Mouse (Mus musculus): Measurements from ENCODE around the gene Dtnbp1. TPM values are rescaled to one million over a fixed set of nuclear protein-coding genes. Genes with fewer than 3 reads are reported as not detected.

Gene Dtnbp1
- polyA plus RNA-seq, 1 experiment: 99.1 TPM

DNA sequence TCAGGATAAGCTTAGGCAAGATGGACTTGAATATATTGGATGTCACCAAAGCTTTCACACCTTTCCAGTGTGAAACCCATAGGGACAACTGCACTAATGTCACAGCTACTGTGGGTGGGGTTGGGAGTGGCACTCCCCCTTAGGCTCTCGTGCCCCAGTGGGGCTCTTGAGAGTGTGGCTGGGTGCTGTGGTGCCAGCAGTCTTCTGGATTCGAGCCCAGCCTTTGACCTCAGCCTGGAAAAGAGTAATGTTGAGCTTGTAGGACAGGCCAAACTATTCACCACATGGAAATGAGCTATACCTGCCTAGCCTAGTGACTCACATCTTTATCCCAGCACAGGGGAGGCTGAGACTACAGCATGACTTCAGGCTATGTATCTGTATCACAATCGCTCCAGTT is 77.9 kb downstream of the Dtnbp1 start:
- Histone ChIP-seq H3K79me2 (ENCODE audit: control insufficient read depth, insufficient read depth) (no peaks in the 10 kb centered on the region), H3ac (ENCODE audit: control insufficient read depth, insufficient read length) (no peak overlapping the region), H3K36me3 (ENCODE audit: control insufficient read depth, insufficient read depth) (peaks cover 44% of the 10 kb centered on the region), H3K4me3 (no peak overlapping the region), H3K27me3 (ENCODE audit: control insufficient read depth, insufficient read depth, insufficient read length) (no peaks in the 10 kb centered on the region), H3K4me2 (ENCODE audit: low read depth) (no peak overlapping the region)
- TF ChIP-seq MYOG (IDR thresholded peaks at IDR 0.05; ENCODE audit: control insufficient read depth in 1 of 3, insufficient read depth in 1 of 3, insufficient read length in 2 of 3, low read depth in 2 of 3) (no peak), E2F4 (IDR thresholded peaks at IDR 0.05; ENCODE audit: insufficient read depth) (no peak), TCF3 (IDR thresholded peaks at IDR 0.05; ENCODE audit: insufficient read length, low read depth) (no peak), MAX (IDR thresholded peaks at IDR 0.05; ENCODE audit: low read depth) (no peak), REST (IDR thresholded peaks at IDR 0.05; ENCODE audit: insufficient read depth, insufficient read length) (no peak), POLR2AphosphoS2 (IDR thresholded peaks at IDR 0.05; ENCODE audit: insufficient read length, low read depth) (no peak), TCF12 (IDR thresholded peaks at IDR 0.05; ENCODE audit: insufficient read depth, poor library complexity, severe bottlenecking) (no peak), SRF (IDR thresholded peaks at IDR 0.05; ENCODE audit: control insufficient read depth, insufficient read length, low read depth) (no peak)

DNA sequence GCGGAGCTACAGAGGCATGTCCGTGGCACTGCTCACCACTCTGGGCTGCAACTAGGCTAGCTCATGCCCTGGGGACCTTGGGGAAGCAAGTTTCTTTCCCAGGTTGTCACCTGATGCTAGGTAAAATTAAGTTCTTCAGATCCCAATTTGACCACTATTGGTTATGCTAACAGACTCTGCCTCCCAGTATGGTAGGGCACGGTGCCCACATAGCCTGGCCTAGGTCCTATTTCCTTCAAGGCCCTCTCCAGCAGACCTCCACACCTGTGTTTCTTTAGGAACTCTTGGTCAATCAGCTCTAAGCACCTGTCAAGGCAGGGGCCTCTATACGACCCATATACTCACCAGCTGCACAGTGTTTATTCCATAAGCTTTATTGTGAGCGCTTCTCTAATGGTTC is 80.2 kb downstream of the Dtnbp1 start:
- H3ac ChIP-seq (ENCODE audit: control insufficient read depth, insufficient read length): no peak overlapping the region
- H3K4me3 ChIP-seq: no peak overlapping the region
- H3K4me2 ChIP-seq (ENCODE audit: low read depth): no peak overlapping the region
- H3K79me2 ChIP-seq (ENCODE audit: control insufficient read depth, insufficient read depth): no peaks in the 10 kb centered on the region
- peaks cover 48% of the 10 kb centered on the region for H3K36me3 ChIP-seq (ENCODE audit: control insufficient read depth, insufficient read depth)
- no peak for TF ChIP-seq MAX (IDR thresholded peaks at IDR 0.05; ENCODE audit: low read depth)
- no peak for TF ChIP-seq REST (IDR thresholded peaks at IDR 0.05; ENCODE audit: insufficient read depth, insufficient read length)
- TF ChIP-seq CEBPB (IDR thresholded peaks at IDR 0.05; ENCODE audit: insufficient read depth, poor library complexity, severe bottlenecking): no peak
- no peak for TF ChIP-seq E2F4 (IDR thresholded peaks at IDR 0.05; ENCODE audit: insufficient read depth)
- TF ChIP-seq MYOD1 (IDR thresholded peaks at IDR 0.05; ENCODE audit: control insufficient read depth in 1 of 3, insufficient read length in 2 of 3, low read depth in 2 of 3): no peak
- TF ChIP-seq POLR2A (IDR thresholded peaks at IDR 0.05; ENCODE audit: insufficient read length, low read depth): no peak
- no peak for TF ChIP-seq TCF3 (IDR thresholded peaks at IDR 0.05; ENCODE audit: insufficient read length, low read depth)
- no peak for TF ChIP-seq SRF (IDR thresholded peaks at IDR 0.05; ENCODE audit: control insufficient read depth, insufficient read length, low read depth)
- no peaks in the 10 kb centered on the region for H3K27me3 ChIP-seq (ENCODE audit: control insufficient read depth, insufficient read depth, insufficient read length)

DNA sequence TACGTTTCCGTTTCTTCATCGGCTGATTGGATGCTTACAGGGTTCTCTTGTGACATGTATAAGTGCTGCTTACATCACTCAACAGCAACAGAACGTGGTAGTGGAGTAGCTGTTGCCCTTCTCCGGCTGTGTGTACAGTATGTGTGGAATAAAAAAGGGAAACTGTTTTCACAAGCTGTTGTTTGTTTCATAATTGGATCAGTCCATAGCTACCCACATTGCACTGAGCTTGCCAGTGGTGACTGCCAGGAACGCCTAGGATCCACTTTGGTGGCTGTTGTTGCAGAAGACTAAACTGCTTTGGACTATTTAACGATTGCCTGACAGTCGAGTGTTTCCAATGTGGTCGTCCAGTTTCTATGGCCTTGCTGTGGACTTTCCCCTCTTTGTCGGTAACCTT is 80.9 kb downstream of the Dtnbp1 start:
- no peaks in the 10 kb centered on the region for H3K27me3 ChIP-seq (ENCODE audit: control insufficient read depth, insufficient read depth, insufficient read length)
- no peaks in the 10 kb centered on the region for H3K79me2 ChIP-seq (ENCODE audit: control insufficient read depth, insufficient read depth)
- no peak overlapping the region for H3K4me2 ChIP-seq (ENCODE audit: low read depth)
- TF ChIP-seq MAX (IDR thresholded peaks at IDR 0.05; ENCODE audit: low read depth) (no peak), TCF3 (IDR thresholded peaks at IDR 0.05; ENCODE audit: insufficient read length, low read depth) (no peak), CEBPB (IDR thresholded peaks at IDR 0.05; ENCODE audit: insufficient read depth, poor library complexity, severe bottlenecking) (no peak), TCF12 (IDR thresholded peaks at IDR 0.05; ENCODE audit: insufficient read depth, poor library complexity, severe bottlenecking) (no peak)
- peaks cover 53% of the 10 kb centered on the region for H3K36me3 ChIP-seq (ENCODE audit: control insufficient read depth, insufficient read depth)
- no peak overlapping the region for H3ac ChIP-seq (ENCODE audit: control insufficient read depth, insufficient read length)
- H3K4me3 ChIP-seq: no peak overlapping the region

DNA sequence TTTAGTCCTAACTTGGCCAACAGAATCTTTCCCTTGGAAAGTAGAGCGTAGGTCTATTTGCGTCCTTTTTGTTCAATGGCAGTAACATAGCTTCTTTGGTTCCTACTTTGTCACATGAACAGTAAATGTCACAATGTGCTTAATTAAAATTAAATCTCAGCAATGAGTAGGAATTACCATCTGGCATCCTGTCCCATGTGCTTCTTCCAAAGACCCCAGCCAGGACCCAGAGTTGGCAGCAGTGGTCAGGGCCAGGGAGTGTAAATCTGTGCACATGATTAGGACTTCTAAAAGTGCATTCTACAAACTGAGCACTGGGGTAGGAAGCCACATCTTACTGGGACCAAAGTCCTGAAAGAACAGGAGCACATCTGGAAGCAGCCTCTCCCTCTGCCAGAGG is 83.7 kb downstream of the Dtnbp1 start:
- H3ac ChIP-seq (ENCODE audit: control insufficient read depth, insufficient read length): no peak overlapping the region
- H3K4me3 ChIP-seq: no peak overlapping the region
- peaks cover 43% of the 10 kb centered on the region for H3K36me3 ChIP-seq (ENCODE audit: control insufficient read depth, insufficient read depth)
- no peaks in the 10 kb centered on the region for H3K27me3 ChIP-seq (ENCODE audit: control insufficient read depth, insufficient read depth, insufficient read length)
- no peak overlapping the region for H3K4me2 ChIP-seq (ENCODE audit: low read depth)
- TF ChIP-seq SRF (IDR thresholded peaks at IDR 0.05; ENCODE audit: control insufficient read depth, insufficient read length, low read depth) (no peak), TCF12 (IDR thresholded peaks at IDR 0.05; ENCODE audit: insufficient read depth, poor library complexity, severe bottlenecking) (no peak), POLR2A (IDR thresholded peaks at IDR 0.05; ENCODE audit: insufficient read length, low read depth) (no peak), REST (IDR thresholded peaks at IDR 0.05; ENCODE audit: insufficient read depth, insufficient read length) (no peak), MYOD1 (IDR thresholded peaks at IDR 0.05; ENCODE audit: control insufficient read depth in 1 of 3, insufficient read length in 2 of 3, low read depth in 2 of 3) (no peak), POLR2AphosphoS2 (IDR thresholded peaks at IDR 0.05; ENCODE audit: insufficient read length, low read depth) (no peak), CEBPB (IDR thresholded peaks at IDR 0.05; ENCODE audit: insufficient read depth, poor library complexity, severe bottlenecking) (no peak), MAX (IDR thresholded peaks at IDR 0.05; ENCODE audit: low read depth) (no peak), E2F4 (IDR thresholded peaks at IDR 0.05; ENCODE audit: insufficient read depth) (no peak), MYOG (IDR thresholded peaks at IDR 0.05; ENCODE audit: control insufficient read depth in 1 of 3, insufficient read depth in 1 of 3, insufficient read length in 2 of 3, low read depth in 2 of 3) (no peak), USF1 (IDR thresholded peaks at IDR 0.05; ENCODE audit: low read depth) (no peak), TCF3 (IDR thresholded peaks at IDR 0.05; ENCODE audit: insufficient read length, low read depth) (no peak)
- no peaks in the 10 kb centered on the region for H3K79me2 ChIP-seq (ENCODE audit: control insufficient read depth, insufficient read depth)

DNA sequence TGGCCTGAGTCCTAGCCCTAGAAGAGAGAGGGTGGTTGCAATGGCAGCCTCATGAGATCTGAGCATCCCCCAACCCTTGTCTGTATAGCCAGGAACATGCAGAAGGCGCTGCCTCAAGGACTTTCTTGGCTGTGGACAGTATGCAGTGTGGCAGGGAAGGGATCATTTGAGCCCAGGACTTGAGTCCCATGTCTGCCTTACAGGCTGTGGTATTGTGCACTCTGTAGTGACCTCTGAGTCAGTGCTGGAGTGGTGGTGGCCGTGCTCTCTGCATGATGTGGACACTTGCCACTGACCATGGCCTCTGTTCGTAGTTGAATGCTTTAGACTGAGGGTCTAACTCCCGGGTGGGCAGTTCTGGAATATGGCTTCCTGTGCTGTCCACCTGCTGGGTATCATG is 84.7 kb downstream of the Dtnbp1 start:
- Histone ChIP-seq H3K27me3 (ENCODE audit: control insufficient read depth, insufficient read depth, insufficient read length) (no peaks in the 10 kb centered on the region), H3K36me3 (ENCODE audit: control insufficient read depth, insufficient read depth) (peaks cover 43% of the 10 kb centered on the region), H3K79me2 (ENCODE audit: control insufficient read depth, insufficient read depth) (no peaks in the 10 kb centered on the region), H3K4me3 (no peak overlapping the region), H3K4me2 (ENCODE audit: low read depth) (no peak overlapping the region), H3ac (ENCODE audit: control insufficient read depth, insufficient read length) (no peak overlapping the region)
- no peak for TF ChIP-seq SRF (IDR thresholded peaks at IDR 0.05; ENCODE audit: control insufficient read depth, insufficient read length, low read depth)
- TF ChIP-seq POLR2AphosphoS2 (IDR thresholded peaks at IDR 0.05; ENCODE audit: insufficient read length, low read depth): peak; percentile 77
